Mouse (Mus musculus) right cerebral cortex, postnatal 14 days (tissue): ENCODE measurements around the gene Tada2a.

Experiments
- DNase-seq: peaks from one replicate; pipeline ENCODE4 v3.0.0; 2022

The Tada2a gene

DNA sequence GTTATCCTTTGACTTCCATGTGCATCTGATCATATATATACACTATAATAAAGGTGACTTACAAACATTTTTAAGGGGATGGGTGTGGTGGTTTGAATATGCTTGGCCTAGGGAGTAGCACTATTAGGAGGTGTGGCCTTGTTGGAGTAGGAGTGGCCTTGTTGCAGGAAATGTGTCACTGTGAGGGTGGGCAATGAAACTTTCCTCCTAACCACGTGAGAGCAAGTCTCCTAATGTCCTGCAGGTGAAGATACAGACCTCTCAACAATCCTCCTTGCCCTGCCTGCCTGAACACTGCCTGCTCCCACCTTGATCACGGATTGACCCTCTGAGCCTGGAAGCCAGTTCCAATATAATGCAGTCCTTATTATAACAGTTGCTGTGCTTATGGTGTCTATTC is 22.3 kb downstream of the Tada2a start:
- DNase-seq, result no peak

GRCm38 (mm10) chr11:84104036-84104435 is 25.4 kb downstream of the Tada2a start:
- no peak for DNase-seq

DNA sequence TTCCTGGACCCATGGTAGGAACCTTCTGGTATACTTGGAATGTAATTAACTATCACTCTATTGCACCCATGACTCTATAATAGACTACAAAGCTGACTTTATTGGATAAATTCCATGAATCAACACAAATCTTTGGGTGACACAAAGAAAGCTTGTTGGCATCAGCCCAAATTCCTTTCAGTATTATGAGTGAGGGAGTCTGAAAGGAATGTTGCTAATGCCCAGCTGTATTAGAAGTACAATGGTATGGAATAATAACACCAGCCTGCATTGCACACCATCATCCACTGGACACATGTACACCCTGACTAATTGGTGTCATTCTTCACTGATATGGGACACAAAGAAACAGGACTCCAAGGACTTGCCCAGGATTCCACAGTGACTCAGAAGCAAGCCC is 28.2 kb downstream of the Tada2a start:
- DNase-seq, result no peak

DNA sequence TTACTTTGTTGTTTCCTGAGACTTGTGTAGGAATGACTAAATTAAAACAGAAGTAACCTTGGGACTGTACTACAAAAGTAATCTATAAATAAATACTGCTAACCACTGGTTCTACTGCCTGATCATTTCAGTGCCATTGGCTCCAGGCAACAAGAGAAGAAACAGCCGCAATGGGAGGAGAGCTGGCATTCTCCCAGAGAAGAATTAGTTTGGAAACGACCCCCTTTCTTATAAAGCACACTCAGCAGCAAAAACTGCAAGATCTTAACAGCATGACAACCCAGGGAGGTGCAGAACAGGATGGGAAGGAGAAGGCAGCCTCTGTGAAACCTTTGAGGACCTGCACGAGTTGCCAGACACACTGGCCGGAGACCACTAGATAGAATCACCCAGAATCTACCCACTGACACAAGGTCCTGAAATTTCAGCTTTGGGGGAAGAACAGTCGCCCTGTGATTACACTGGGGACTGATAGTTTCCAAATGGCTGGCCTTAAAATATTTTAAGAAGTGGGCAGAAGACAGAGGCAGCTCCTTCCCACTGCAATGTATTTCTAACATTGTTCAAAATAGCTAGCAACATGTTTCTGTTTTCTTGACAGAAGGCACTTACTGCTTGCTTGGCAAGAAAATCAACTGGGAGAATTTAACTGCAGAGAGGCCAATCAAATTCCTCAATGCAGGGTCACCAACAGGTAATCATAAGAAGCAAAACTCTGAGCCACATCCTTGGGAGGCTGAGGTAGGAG is 32.0 kb downstream of the Tada2a start:
- no peak for DNase-seq

GRCm38 (mm10) chr11:84095084-84095483 is 34.3 kb downstream of the Tada2a start:
- no peak for DNase-seq

GRCm38 (mm10) chr11:84090572-84090971 is 38.8 kb downstream of the Tada2a start:
- DNase-seq, result no peak

DNA sequence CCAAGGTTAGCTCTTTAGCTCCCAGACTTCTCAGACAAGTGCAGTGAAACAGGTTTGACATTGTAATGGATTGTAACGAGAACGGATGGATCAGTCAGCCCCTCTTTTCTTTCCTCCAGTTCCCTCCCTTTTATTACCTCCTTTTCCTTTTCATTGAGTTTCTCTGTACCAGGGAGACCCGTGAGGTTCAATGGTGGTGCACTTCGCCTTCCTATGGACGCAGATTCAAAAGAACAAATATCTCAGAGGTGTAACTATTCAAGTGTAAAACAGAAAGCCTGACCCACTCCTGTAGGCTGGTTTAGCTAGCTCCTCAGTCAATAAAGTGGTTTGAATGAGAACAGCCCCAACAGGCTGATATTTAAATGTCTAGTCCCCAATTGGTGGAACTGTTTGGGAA is 47.5 kb downstream of the Tada2a start:
- no peak for DNase-seq

GRCm38 (mm10) chr11:84080327-84080726 is 49.1 kb downstream of the Tada2a start:
- DNase-seq, result no peak

- DNase-seq, result no peak
Measured at GRCm38 (mm10) chr11:84079887-84080286, 49.5 kb downstream of the Tada2a start.

DNA sequence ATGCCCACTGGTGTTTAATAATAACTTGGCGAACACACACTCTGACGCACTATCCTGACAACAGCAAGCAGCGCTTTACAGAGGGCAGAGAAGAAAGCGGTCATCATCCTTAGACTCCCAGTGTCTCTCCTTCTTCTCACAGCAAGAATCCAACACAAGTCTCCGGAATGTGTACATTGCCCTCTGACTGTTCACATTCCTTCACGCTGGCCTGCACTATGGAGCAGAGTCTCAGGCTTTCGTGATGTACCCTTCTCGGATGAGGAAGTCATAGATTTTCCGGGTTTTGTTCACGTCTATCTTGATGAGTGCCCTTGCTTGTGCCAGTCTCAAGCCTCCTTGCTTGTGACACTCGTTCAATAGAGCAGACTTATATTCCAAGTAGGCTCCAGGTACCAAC is 50.0 kb downstream of the Tada2a start:
- no peak for DNase-seq

- no peak for DNase-seq
Measured at GRCm38 (mm10) chr11:84078601-84079000, 50.8 kb downstream of the Tada2a start.

DNA sequence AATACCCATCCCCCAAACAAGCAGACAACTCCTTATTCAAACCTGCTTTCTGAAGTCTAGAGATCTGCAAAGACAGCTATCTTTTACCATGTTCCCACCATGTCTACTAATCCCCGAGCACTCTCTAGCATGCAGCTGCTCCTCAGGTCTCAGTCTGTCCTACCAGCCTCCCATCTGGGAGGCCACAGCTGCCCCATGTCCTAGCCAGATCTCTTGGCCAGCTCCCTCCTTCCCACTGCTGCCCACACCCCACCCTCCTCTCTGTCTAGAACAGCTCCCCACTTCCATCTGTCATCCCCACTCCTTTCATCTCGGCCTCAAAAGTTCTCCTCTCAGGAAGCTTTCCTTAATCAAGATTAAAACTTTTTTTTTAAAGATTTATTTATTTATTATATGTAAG is 52.4 kb downstream of the Tada2a start:
- no peak for DNase-seq

- DNase-seq, result no peak
Measured at GRCm38 (mm10) chr11:84073816-84074764, 55.3 kb downstream of the Tada2a start.

- peak; percentile 38 for DNase-seq
Measured at GRCm38 (mm10) chr11:84072904-84073651, 56.3 kb downstream of the Tada2a start.

DNA sequence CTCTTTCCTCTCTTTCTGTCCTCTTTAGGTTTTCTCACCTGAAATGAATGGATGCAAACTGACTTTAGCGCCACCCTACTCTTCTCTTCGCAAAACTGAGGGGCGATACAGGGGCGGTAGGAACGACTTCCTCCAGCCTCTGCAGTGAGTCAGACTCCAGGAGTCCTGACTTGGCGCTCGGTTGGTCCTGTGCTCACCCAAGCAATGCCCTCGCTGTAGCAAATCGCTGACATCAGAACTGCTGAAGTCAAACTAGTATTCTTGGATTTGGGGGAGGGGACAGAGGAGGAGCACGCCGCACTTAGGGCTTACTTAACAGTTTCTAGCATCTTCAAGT is 60.4 kb downstream of the Tada2a start, which contains the start of gene Dusp14:
Gene Dusp14 (minus strand): TSS at position 228 of the 337 bp plus-strand sequence.
- DNase-seq, result no peak

- peak; percentile 40 for DNase-seq
Measured at GRCm38 (mm10) chr11:84068191-84069033, 61.0 kb downstream of the Tada2a start.

DNA sequence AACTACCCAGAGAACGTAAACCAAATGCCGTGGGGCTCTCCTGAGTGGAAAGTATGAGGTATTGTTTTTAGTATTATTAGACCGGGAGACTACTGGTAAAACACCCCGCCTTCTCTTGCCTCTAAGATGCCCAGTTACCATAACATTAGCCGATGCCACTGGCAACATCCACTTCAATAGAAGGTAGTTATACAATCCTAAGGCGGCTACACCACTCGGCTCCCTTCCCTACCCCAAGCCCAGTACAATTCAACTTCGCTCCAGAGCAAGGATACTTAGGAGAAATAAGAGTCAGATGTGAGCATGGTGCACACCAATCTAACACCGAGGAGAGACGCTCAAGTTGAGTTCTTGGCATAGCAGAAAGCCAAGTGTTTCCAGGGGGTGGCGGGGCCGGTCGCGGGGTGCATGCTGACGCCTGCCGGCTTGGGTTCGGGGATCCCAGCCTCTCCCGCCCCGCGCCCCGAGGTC is 61.6 kb downstream of the Tada2a start:
- no peak for DNase-seq

DNA sequence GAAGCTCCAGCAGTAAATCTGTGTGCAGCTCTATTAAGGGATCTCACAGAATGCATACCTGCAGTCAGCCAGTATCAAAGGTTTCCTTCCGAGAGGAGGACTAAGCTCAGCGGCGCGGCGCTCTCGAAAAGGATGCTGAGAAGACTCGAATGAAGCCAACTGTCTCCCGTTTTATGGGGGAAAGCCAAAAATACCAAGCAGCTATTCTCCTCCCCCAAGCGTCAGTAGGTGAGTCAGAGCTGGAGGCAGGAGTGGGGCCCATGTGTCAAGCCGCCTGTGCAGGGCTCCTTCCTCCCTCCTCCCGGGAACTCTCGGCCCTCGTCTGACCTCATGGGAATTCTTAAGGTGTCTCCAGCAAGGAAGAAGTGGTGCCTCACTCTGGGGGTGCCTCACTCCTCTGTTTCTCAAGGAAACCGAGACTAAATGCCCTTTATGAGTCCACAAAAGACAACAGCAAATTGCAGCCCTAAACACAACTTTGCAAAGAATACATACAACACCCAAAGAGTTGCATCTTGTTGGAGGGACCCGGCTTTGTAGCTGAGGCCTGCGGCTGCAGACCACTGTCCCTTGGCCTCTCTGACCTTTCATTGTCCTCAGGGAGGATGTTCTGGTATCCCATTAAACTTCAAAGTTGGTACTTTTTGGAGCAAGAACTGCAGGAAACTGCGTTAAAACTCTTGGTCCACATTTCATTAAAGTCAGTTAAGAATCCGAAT is 62.3 kb downstream of the Tada2a start:
- DNase-seq, result peak; percentile 45

GRCm38 (mm10) chr11:84066071-84066481 is 63.3 kb downstream of the Tada2a start:
- DNase-seq, result no peak

GRCm38 (mm10) chr11:84063631-84064209 is 65.7 kb downstream of the Tada2a start:
- no peak for DNase-seq

- no peak for DNase-seq
Measured at GRCm38 (mm10) chr11:84062805-84063204, 66.6 kb downstream of the Tada2a start.
